Mouse (Mus musculus) frontal cortex, postnatal 25 days (tissue): ENCODE data around the gene Cd177.
"Not testable (repeated sequence)": the region's sequence is repeated elsewhere in the genome, so short reads cannot be mapped to it uniquely, and the experiment has no call there.

Source experiments
- DNase-seq, 2 experiments: peaks; one replicate each; pipeline ENCODE4 v3.0.0; 2022; ENCODE audit warnings: low spot score in 2 of 2

Gene Cd177

GRCm38 (mm10) chr7:24760211-24760610, at the start of gene Cd177:
TSS of gene Cd177 (minus strand) at chr7:24760311.
- DNase-seq, result no peak

- DNase-seq, result no peak
These were observed 48.9 kb upstream of the Cd177 start for GRCm38 (mm10) chr7:24809041-24809440.

GRCm38 (mm10) chr7:24804826-24805225, 44.7 kb upstream of the Cd177 start:
- no peak for DNase-seq

- no peak for DNase-seq
These were observed 42.1 kb upstream of the Cd177 start for GRCm38 (mm10) chr7:24802149-24802767.

- DNase-seq, result no peak
These were observed 37.8 kb upstream of the Cd177 start for GRCm38 (mm10) chr7:24797918-24798317.

- not testable (repeated sequence) for DNase-seq
These were observed 16.8 kb upstream of the Cd177 start, which contains the start of gene Ceacam10 for GRCm38 (mm10) chr7:24776918-24777317. TSS of gene Ceacam10 (plus strand) at chr7:24777206.

GRCm38 (mm10) chr7:24776145-24776544, 16.0 kb upstream of the Cd177 start:
- DNase-seq, result no peak

- no peak for DNase-seq
These were observed 13.9 kb upstream of the Cd177 start for GRCm38 (mm10) chr7:24773942-24774535.

- DNase-seq, result no peak
These were observed 11.2 kb upstream of the Cd177 start for GRCm38 (mm10) chr7:24771361-24771760.

- DNase-seq, result no peak
These were observed 2.5 kb upstream of the Cd177 start for GRCm38 (mm10) chr7:24762574-24762973.

GRCm38 (mm10) chr7:24761161-24761560, 1.1 kb upstream of the Cd177 start:
- no peak for DNase-seq

- no peak for DNase-seq
These were observed 1.6 kb downstream of the Cd177 start for GRCm38 (mm10) chr7:24758520-24758919.

GRCm38 (mm10) chr7:24753476-24753875, 6.6 kb downstream of the Cd177 start:
- DNase-seq, result no peak

GRCm38 (mm10) chr7:24751610-24752009, 8.5 kb downstream of the Cd177 start:
- no peak for DNase-seq

GRCm38 (mm10) chr7:24750695-24751094, 9.4 kb downstream of the Cd177 start:
- no peak for DNase-seq

- DNase-seq, result no peak
These were observed 24.0 kb downstream of the Cd177 start for GRCm38 (mm10) chr7:24735970-24736670.

- not testable (repeated sequence) for DNase-seq
These were observed 33.3 kb downstream of the Cd177 start, which contains the start of gene Gm4763 for GRCm38 (mm10) chr7:24726808-24727207. TSS of gene Gm4763 (minus strand) at chr7:24726908.

- no peak for DNase-seq
These were observed 45.1 kb downstream of the Cd177 start for GRCm38 (mm10) chr7:24715039-24715438.

GRCm38 (mm10) chr7:24708832-24709292, 51.2 kb downstream of the Cd177 start, which contains the start of gene BC049730:
TSS of gene BC049730 (plus strand) at chr7:24709242.
- no peak for DNase-seq

- DNase-seq, result not testable (repeated sequence)
These were observed 57.3 kb downstream of the Cd177 start for GRCm38 (mm10) chr7:24702841-24703240.

GRCm38 (mm10) chr7:24697891-24698290, 62.2 kb downstream of the Cd177 start:
- not testable (repeated sequence) for DNase-seq
